Mouse (Mus musculus) midbrain, embryonic 11.5 days (tissue): ENCODE data around the gene Gm28557. TPM values are rescaled to one million over a fixed set of nuclear protein-coding genes. Genes with fewer than 3 reads are reported as not detected.

ENCODE experiments used
- ATAC-seq: fragments of 200-750 bp; cut with Nextera tagmentation; 2 replicates; pipeline ENCODE4 v1.8.0; 2017; ENCODE audit warnings: moderate TSS enrichment, moderate library complexity; ENCODE audit not compliant: low FRiP score
- DNase-seq: peaks from one replicate; pipeline ENCODE4 v3.0.0; 2015; ENCODE audit warnings: low spot score; ENCODE audit errors: missing footprints
- H3K27ac ChIP-seq: fragments of 300-500 bp; sonication (generic); 2 replicates; pipeline ENCODE4 v1.5.1; 2014; ENCODE audit warnings: low read depth, low read length
- H3K27me3 ChIP-seq: fragments of 300-500 bp; sonication (generic); 2 replicates; pipeline ENCODE4 v1.6.1; 2014; ENCODE audit warnings: mild to moderate bottlenecking, low read length, moderate library complexity, mixed read lengths; ENCODE audit not compliant: control insufficient read depth, insufficient read depth
- H3K36me3 ChIP-seq: fragments of 300-500 bp; sonication (generic); 2 replicates; pipeline ENCODE4 v1.6.1; 2014; ENCODE audit warnings: mild to moderate bottlenecking, low read length, moderate library complexity, mixed read lengths; ENCODE audit not compliant: control insufficient read depth, insufficient read depth
- H3K4me1 ChIP-seq: fragments of 300-500 bp; sonication (generic); 2 replicates; pipeline ENCODE4 v1.6.1; 2014; ENCODE audit warnings: low read length; ENCODE audit not compliant: control insufficient read depth, insufficient read depth
- H3K4me2 ChIP-seq: fragments of 300-500 bp; sonication (generic); 2 replicates; pipeline ENCODE4 v1.6.1; 2014; ENCODE audit warnings: mild to moderate bottlenecking, moderate library complexity
- H3K4me3 ChIP-seq: fragments of 300-500 bp; sonication (generic); 2 replicates; pipeline ENCODE4 v1.5.1; 2014; ENCODE audit warnings: low read depth, low read length
- H3K9ac ChIP-seq: fragments of 300-500 bp; sonication (generic); 2 replicates; pipeline ENCODE4 v1.6.1; 2014; ENCODE audit warnings: low read length
- H3K9me3 ChIP-seq: fragments of 300-500 bp; sonication (generic); 2 replicates; pipeline ENCODE4 v1.6.1; 2016; ENCODE audit warnings: low read length; ENCODE audit not compliant: control insufficient read depth
- WGBS: fragments of 180-500 bp; shearing (Covaris S2); extraction: QIAGEN DNeasy Blood & Tissue Kit; methylation state at CpG from one replicate; pipeline ENCODE4 v1.1.7; 2014; 5-methylcytosine and 5-hydroxymethylcytosine counted together
- polyA plus RNA-seq: library from polyadenylated mRNA; unstranded; fragments of >200 nt; fragmentation: Nextera tagmentation; extraction: Ambion mirVana; gene quantifications from 2 replicates; pipeline ENCODE4 v1.2.1, GENCODE M21; 2014

Gene Gm28557
- polyA plus RNA-seq, 1 experiment from 2014 or later = 3.0 TPM

DNA sequence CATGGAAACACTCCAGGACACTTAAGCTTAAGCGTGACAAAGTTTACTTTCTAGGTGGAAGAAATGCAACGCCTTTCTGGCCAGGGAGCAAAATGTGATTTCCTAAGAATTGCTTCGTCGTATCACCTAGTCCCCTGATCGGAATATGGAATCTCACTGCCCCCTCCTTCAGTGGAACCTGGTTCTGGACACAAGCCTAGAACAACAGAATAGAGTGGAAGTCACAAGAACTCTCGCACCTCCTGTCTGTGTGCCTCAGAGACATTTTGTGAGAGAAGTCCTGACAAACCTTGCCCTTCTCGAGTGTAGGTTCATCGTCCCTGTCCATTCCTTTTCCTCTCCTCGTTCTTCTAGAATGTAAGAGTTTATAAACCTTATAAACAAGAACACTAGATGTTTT lies 723 bp downstream of the Gm28557 start:
- H3K4me1 ChIP-seq = peaks cover 5% of the 10 kb centered on the region; the same call in 1 of the 2 replicates
- H3K27me3 ChIP-seq = no peaks in the 10 kb centered on the region
- H3K9me3 ChIP-seq = no peaks in the 10 kb centered on the region
- no peak overlapping the region for H3K27ac ChIP-seq
- peak overlapping the region; percentile 58 for H3K4me3 ChIP-seq
- H3K4me2 ChIP-seq = peak overlapping the region; percentile 82
- ATAC-seq (no peak), DNase-seq (no peak)
- 72% methylated on average over 9 of the region's 9 CpGs for WGBS
- H3K9ac ChIP-seq = peak overlapping the region; percentile 78
- no peaks in the 10 kb centered on the region for H3K36me3 ChIP-seq

DNA sequence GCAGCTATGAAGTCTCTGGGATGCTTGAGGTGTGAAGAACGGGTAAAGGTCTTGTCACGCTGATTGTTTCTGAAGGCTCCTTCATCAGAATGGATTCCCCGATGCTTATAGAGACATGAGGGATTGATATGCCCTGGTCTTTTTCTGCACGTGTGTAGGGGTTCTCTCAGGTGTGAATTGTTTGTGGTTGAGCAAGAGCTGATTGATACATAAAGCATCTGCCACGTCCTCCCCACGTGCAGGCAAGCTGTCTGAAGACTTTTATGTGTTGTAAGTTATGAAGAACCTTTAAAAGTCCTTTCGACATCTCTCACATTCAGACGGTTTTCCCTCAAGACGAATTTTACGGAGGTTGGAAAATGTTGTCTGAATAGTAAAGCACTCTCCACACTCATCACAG lies 10.5 kb downstream of the Gm28557 start, which contains the start of gene Zfp708:
Gene Zfp708 (minus strand): TSS at position 101 of the 400 bp plus-strand sequence.
- DNase-seq (no peak), ATAC-seq (no peak)
- Histone ChIP-seq H3K4me3 (no peak within 1 kb of the TSS), H3K27me3 (no peaks in the 10 kb centered on the region), H3K9me3 (no peaks in the 10 kb centered on the region), H3K27ac (no peak within 1 kb of the TSS), H3K4me2 (no peak within 1 kb of the TSS), H3K4me1 (no peaks in the 10 kb centered on the region), H3K36me3 (no peaks in the 10 kb centered on the region), H3K9ac (no peak within 1 kb of the TSS)
- 91% methylated on average over 10 of the region's 10 CpGs for WGBS

DNA sequence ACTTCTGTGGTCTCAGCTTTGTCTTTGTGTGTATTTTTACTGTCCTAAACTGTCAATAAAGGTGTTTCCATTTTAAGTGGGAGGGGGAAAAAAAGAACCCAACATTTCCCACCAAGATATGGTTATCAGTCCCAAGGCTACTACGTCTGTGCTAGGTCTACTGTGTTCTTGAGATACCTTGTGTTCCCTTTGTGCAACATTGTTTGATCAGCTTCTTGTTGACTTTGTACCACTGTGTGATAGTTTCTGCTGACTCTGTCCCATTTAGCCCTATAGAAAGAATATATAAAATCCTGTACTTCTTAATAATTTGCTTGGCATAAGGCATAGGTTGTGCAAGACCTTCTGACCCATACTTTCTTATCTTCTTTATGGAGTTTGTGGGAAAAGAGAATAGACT lies 18.2 kb downstream of the Gm28557 start:
- Histone ChIP-seq H3K9ac (no peak overlapping the region), H3K4me3 (no peak overlapping the region), H3K27me3 (no peaks in the 10 kb centered on the region), H3K36me3 (no peaks in the 10 kb centered on the region), H3K4me2 (no peak overlapping the region), H3K9me3 (no peaks in the 10 kb centered on the region), H3K27ac (no peak overlapping the region), H3K4me1 (no peaks in the 10 kb centered on the region)
- WGBS = 86% methylated on average over 1 of the region's 1 CpGs
- ATAC-seq (no peak), DNase-seq (no peak)

DNA sequence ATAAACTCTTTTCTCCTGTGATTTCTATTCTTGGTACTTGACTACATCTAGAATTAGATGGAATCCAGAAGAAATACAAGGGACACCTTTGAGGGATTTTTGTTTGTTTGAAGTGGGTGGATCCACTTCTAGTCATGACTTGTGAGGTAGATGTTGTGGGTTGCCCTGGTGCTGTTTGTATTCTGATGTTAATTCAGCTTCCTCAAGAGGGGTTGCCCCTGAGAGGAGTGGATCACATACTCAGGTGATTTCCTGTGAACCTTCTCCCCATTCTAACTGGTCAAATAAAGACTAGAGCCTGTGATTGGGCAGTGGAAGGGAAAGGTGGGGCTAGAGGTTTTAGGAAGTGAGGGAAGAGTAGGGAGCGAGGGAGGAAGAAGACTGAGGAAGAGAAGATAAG lies 26.5 kb downstream of the Gm28557 start:
- Histone ChIP-seq H3K27ac (no peak overlapping the region), H3K4me3 (no peak overlapping the region), H3K27me3 (no peaks in the 10 kb centered on the region), H3K36me3 (peaks cover 8% of the 10 kb centered on the region; the same call in 1 of the 2 replicates), H3K4me2 (peak overlapping the region; percentile 60; the same call in 1 of the 2 replicates), H3K9ac (no peak overlapping the region), H3K4me1 (no peaks in the 10 kb centered on the region), H3K9me3 (no peaks in the 10 kb centered on the region)
- 71% methylated on average over 1 of the region's 1 CpGs for WGBS
- ATAC-seq = no peak
- DNase-seq = no peak

DNA sequence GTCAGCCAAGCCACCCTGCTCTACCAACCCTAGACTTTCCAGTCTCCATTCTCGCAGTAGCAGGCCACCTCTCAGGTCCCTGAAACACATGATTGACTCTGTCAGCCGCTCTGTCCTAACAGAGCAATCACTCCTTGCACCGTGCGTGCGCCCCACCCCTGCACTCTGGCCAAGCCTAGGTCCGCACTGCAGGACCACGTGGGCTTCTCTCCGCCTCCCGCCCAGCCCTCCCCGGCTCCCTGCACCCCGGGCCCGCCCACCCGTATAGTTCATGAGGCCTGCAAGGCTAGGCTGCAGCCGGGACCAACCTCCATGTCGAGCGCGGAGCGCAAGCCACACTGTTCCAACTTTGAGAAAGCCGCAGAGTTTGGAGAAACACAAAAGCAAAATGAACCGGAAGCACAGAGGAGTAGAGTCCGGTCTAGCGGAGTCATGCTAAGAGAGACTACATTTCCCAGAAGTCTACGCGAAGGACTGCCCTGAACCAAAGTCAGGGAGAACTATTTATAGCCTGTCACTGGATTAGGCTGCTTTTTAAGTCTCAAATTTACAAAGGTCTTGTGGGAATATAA lies 27.2 kb downstream of the Gm28557 start:
- H3K27ac ChIP-seq = peak overlapping the region; percentile 61; the same call in 1 of the 2 replicates
- H3K27me3 ChIP-seq = no peaks in the 10 kb centered on the region
- ATAC-seq = peak; percentile 99
- WGBS = under 1% methylated on average over 24 of the region's 24 CpGs
- H3K36me3 ChIP-seq = peaks cover 8% of the 10 kb centered on the region; the same call in 1 of the 2 replicates
- DNase-seq = peak; percentile 96
- H3K9ac ChIP-seq = peak overlapping the region; percentile 71
- no peaks in the 10 kb centered on the region; the same call in 1 of the 2 replicates for H3K9me3 ChIP-seq
- peak overlapping the region; percentile 60 for H3K4me2 ChIP-seq
- H3K4me1 ChIP-seq = no peaks in the 10 kb centered on the region
- peak overlapping the region; percentile 65 for H3K4me3 ChIP-seq

DNA sequence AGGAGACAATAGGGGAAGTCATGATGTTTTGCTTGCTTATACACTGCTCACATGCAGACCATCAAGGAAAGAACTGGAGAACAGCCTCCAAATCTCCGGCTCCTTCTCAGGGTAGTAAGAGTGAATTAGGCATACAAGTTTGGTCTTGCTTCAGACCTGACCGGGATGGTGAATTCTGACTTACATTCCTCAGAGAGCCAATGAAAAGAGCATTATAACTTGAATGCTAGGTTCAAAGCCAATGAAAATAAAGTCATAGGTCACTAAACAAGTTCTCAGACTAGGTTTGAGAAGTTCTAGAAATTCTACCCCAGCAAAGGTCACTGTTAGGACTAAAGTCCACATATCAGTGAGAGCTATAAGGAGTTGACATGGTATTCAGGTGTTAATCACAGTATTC lies 31.2 kb downstream of the Gm28557 start:
- Histone ChIP-seq H3K4me3 (no peak overlapping the region), H3K9ac (no peak overlapping the region), H3K27me3 (no peaks in the 10 kb centered on the region), H3K4me2 (no peak overlapping the region), H3K4me1 (no peaks in the 10 kb centered on the region), H3K36me3 (peaks cover 27% of the 10 kb centered on the region), H3K9me3 (peaks cover 17% of the 10 kb centered on the region; the same call in 1 of the 2 replicates), H3K27ac (no peak overlapping the region)
- ATAC-seq (no peak), DNase-seq (no peak)
- WGBS = 97% methylated on average over 2 of the region's 2 CpGs

DNA sequence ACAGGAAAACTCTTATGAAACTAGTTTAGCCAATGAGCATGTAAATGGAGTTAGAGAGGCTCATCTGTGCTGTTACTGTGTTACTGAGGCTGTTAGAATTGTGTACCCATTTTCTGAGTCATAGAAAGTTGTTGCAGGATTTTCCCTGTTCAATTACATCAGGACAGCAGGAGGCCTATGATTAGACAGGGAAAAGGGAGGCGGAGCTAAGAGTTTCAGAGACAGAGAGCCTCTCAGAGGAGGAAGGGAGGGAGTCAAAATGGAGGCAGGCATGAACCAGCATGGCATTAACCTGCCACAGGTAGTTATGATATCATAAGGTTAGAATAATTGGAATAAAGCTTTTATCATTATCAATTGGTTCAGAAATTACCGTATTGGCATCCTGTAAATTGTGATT lies 35.6 kb downstream of the Gm28557 start:
- Histone ChIP-seq H3K36me3 (peaks cover 45% of the 10 kb centered on the region), H3K4me2 (no peak overlapping the region), H3K4me3 (no peak overlapping the region), H3K9me3 (peaks cover 31% of the 10 kb centered on the region), H3K9ac (no peak overlapping the region), H3K27ac (no peak overlapping the region), H3K27me3 (no peaks in the 10 kb centered on the region), H3K4me1 (no peaks in the 10 kb centered on the region)
- DNase-seq (no peak), ATAC-seq (no peak)
- WGBS = 90% methylated on average over 2 of the region's 2 CpGs

DNA sequence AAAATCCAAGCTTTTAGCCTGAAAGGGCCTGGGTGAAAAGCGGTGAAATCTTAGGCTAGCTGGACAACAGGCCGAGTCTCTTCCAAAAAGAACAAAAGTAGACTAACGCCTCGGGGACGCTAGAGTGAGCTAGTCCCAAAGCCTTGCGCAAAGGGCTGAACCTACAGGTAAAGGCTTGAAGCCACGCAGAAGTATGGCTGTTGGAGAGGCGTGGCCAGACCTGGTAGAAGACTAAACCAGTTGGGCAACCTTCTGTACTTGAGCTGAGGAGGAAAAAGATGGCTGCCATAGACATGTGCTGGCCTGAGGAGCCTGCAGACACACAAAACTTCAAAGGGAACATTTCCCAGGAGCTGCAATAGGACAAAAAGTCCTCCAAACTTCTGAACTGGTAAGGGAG lies 43.0 kb downstream of the Gm28557 start:
- H3K4me2 ChIP-seq = no peak overlapping the region
- H3K27me3 ChIP-seq = no peaks in the 10 kb centered on the region
- no peak overlapping the region for H3K4me3 ChIP-seq
- no peak overlapping the region for H3K9ac ChIP-seq
- H3K9me3 ChIP-seq = peaks cover 6% of the 10 kb centered on the region
- WGBS = 91% methylated on average over 8 of the region's 8 CpGs
- H3K27ac ChIP-seq = no peak overlapping the region
- DNase-seq (peak; percentile 67), ATAC-seq (no peak)
- H3K4me1 ChIP-seq = peaks cover under 1% of the 10 kb centered on the region; the same call in 1 of the 2 replicates
- peaks cover 14% of the 10 kb centered on the region for H3K36me3 ChIP-seq

DNA sequence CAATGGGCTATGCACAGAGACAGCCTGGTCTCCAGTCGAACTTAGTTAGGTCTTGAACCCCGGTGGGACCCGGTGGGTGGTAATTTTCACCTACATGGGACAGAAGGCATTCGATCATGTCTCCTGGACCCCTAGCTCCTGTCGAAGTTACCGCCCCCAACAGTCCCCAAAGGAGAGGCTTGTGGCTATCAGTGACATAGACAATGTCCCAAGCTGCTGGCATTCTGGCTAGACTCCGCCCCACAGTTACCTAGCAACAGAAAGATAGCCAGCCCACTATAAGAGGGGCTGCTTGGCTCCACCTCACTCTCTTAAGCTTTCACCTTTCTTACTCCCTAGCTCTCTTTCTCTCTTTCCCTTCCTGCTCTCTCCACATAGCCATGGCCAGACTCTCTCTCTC lies 46.0 kb downstream of the Gm28557 start:
- H3K9ac ChIP-seq = no peak overlapping the region
- no peak overlapping the region for H3K4me2 ChIP-seq
- H3K4me3 ChIP-seq = no peak overlapping the region
- 0 out of 2 replicates have a peak, but pooled peaks cover 2% of the 10 kb centered on the region for H3K36me3 ChIP-seq
- no peaks in the 10 kb centered on the region for H3K27me3 ChIP-seq
- no peak overlapping the region for H3K27ac ChIP-seq
- no peaks in the 10 kb centered on the region; the same call in 1 of the 2 replicates for H3K9me3 ChIP-seq
- ATAC-seq = no peak
- H3K4me1 ChIP-seq = peaks cover 4% of the 10 kb centered on the region; the same call in 1 of the 2 replicates
- WGBS = 59% methylated on average over 7 of the region's 7 CpGs
- peak; percentile 12 for DNase-seq
